Mouse (Mus musculus): ENCODE measurements around the gene Wfdc5. TPM values are rescaled to one million over a fixed set of nuclear protein-coding genes. Genes with fewer than 3 reads are reported as not detected.
"Not testable (repeated sequence)": the region's sequence is repeated elsewhere in the genome, so short reads cannot be mapped to it uniquely, and the experiment has no call there.

Gene Wfdc5
- total RNA-seq (2014; fragmentation: Nextera tagmentation) (not detected in 2 replicates), total RNA-seq (2017) (not detected in 2 replicates)

- no peak for ATAC-seq (replicated peaks; ENCODE audit: low FRiP score, low TSS enrichment, poor library complexity, severe bottlenecking)
These were observed at the start of gene Wfdc5 for GRCm38 (mm10) chr2:164182692-164183255. Gene Wfdc5 (minus strand): TSS chr2:164182742.

- ATAC-seq (replicated peaks; ENCODE audit: low FRiP score, low TSS enrichment, poor library complexity, severe bottlenecking): no peak
These were observed 46.0 kb upstream of the Wfdc5 start for GRCm38 (mm10) chr2:164228361-164229070.

- no peak for ATAC-seq (replicated peaks; ENCODE audit: low FRiP score, low TSS enrichment, poor library complexity, severe bottlenecking)
These were observed 39.0 kb upstream of the Wfdc5 start, which contains the start of gene Wfdc15b for GRCm38 (mm10) chr2:164221522-164221921. Gene Wfdc15b (minus strand): TSS chr2:164221660.

- ATAC-seq (replicated peaks; ENCODE audit: low FRiP score, low TSS enrichment, poor library complexity, severe bottlenecking): no peak
These were observed 36.8 kb upstream of the Wfdc5 start for GRCm38 (mm10) chr2:164219295-164219694.

GRCm38 (mm10) chr2:164212711-164213110 is 30.2 kb upstream of the Wfdc5 start:
- ATAC-seq (replicated peaks; ENCODE audit: low FRiP score, low TSS enrichment, poor library complexity, severe bottlenecking): no peak

- ATAC-seq (replicated peaks; ENCODE audit: low FRiP score, low TSS enrichment, poor library complexity, severe bottlenecking): no peak
These were observed 28.4 kb upstream of the Wfdc5 start for GRCm38 (mm10) chr2:164210892-164211291.

- ATAC-seq (replicated peaks; ENCODE audit: low FRiP score, low TSS enrichment, poor library complexity, severe bottlenecking): no peak
These were observed 24.1 kb upstream of the Wfdc5 start for GRCm38 (mm10) chr2:164206676-164207075.

GRCm38 (mm10) chr2:164206011-164206410 is 23.5 kb upstream of the Wfdc5 start:
- not testable (repeated sequence) for ATAC-seq (replicated peaks; ENCODE audit: low FRiP score, low TSS enrichment, poor library complexity, severe bottlenecking)

- no peak for ATAC-seq (replicated peaks; ENCODE audit: low FRiP score, low TSS enrichment, poor library complexity, severe bottlenecking)
These were observed 17.2 kb upstream of the Wfdc5 start, which contains the start of gene Wfdc15a for GRCm38 (mm10) chr2:164199626-164200327. Gene Wfdc15a (minus strand): TSS chr2:164200130.

GRCm38 (mm10) chr2:164196700-164196990 is 14.1 kb upstream of the Wfdc5 start:
- ATAC-seq (replicated peaks; ENCODE audit: low FRiP score, low TSS enrichment, poor library complexity, severe bottlenecking): no peak

GRCm38 (mm10) chr2:164195971-164196699 is 13.6 kb upstream of the Wfdc5 start:
- ATAC-seq (replicated peaks; ENCODE audit: low FRiP score, low TSS enrichment, poor library complexity, severe bottlenecking): no peak

- ATAC-seq (replicated peaks; ENCODE audit: low FRiP score, low TSS enrichment, poor library complexity, severe bottlenecking): no peak
These were observed 12.6 kb upstream of the Wfdc5 start for GRCm38 (mm10) chr2:164194959-164195630.

GRCm38 (mm10) chr2:164192279-164192678 is 9.7 kb upstream of the Wfdc5 start:
- ATAC-seq (replicated peaks; ENCODE audit: low FRiP score, low TSS enrichment, poor library complexity, severe bottlenecking): no peak

GRCm38 (mm10) chr2:164190576-164190975 is 8.0 kb upstream of the Wfdc5 start, which contains the start of gene Wfdc12:
Gene Wfdc12 (minus strand): TSS chr2:164190608.
- ATAC-seq (replicated peaks; ENCODE audit: low FRiP score, low TSS enrichment, poor library complexity, severe bottlenecking): no peak

- peak; percentile 92 for ATAC-seq (replicated peaks; ENCODE audit: low FRiP score, low TSS enrichment, poor library complexity, severe bottlenecking)
These were observed 6.2 kb upstream of the Wfdc5 start for GRCm38 (mm10) chr2:164188722-164189121.

GRCm38 (mm10) chr2:164184145-164184719 is 1.7 kb upstream of the Wfdc5 start:
- peak; percentile 66 for ATAC-seq (replicated peaks; ENCODE audit: low FRiP score, low TSS enrichment, poor library complexity, severe bottlenecking)

GRCm38 (mm10) chr2:164183340-164183739 is 798 bp upstream of the Wfdc5 start:
- no peak for ATAC-seq (replicated peaks; ENCODE audit: low FRiP score, low TSS enrichment, poor library complexity, severe bottlenecking)

GRCm38 (mm10) chr2:164180770-164181169 is 1.8 kb downstream of the Wfdc5 start:
- ATAC-seq (replicated peaks; ENCODE audit: low FRiP score, low TSS enrichment, poor library complexity, severe bottlenecking): no peak

- no peak for ATAC-seq (replicated peaks; ENCODE audit: low FRiP score, low TSS enrichment, poor library complexity, severe bottlenecking)
These were observed 2.4 kb downstream of the Wfdc5 start for GRCm38 (mm10) chr2:164180124-164180523.
